Mouse (Mus musculus) layer of hippocampus, postnatal 25 days (tissue): ENCODE measurements around the gene Mis18a. TPM values are rescaled to one million over a fixed set of nuclear protein-coding genes. Genes with fewer than 3 reads are reported as not detected.

Source experiments
- DNase-seq, 2 experiments: peaks; one replicate each; pipeline ENCODE4 v3.0.0; 2022; ENCODE audit warnings: mixed read lengths in 2 of 2, low spot score in 1 of 2; ENCODE audit errors: extremely low spot score in 1 of 2
- total RNA-seq, 2 experiments: library from RNA; stranded (reverse); gene quantifications; 2 replicates each; pipeline ENCODE4 v1.2.3; 2021

Mis18a gene
- total RNA-seq, 2 experiments from 2014 or later: 7.1 to 9.0 TPM

DNA sequence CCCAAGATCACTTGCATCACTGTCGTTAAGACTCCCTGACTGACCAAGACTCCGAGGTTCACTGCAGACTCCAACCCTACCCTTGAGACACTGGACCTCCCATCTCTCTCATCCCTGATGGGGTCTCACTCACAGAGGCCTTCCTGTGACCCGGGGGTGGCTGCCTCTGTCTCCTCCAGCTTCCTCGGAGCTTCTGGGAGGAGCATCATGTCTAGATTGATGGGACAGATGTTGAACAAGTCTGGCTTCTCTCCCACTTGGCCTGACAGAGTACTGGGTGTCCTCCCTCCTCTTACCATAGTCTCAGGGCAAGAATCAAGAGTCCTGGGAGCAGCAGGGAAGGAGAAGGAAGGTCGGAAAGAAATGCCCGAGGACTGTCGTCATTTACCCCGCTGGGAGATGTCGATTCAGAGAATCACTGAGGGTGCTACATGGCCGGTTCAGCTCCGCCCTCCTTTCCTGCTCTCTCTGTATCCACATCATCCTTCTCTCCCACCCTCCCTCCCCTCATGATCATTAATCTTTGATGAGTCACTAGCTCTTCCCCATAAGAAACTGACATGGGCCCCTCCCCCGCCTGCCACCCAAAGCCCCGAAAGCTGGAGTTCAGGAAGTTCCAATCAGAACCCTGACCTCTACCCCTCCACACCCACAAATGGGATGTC, 22.9 kb downstream of the Mis18a start:
- DNase-seq: no peak

DNA sequence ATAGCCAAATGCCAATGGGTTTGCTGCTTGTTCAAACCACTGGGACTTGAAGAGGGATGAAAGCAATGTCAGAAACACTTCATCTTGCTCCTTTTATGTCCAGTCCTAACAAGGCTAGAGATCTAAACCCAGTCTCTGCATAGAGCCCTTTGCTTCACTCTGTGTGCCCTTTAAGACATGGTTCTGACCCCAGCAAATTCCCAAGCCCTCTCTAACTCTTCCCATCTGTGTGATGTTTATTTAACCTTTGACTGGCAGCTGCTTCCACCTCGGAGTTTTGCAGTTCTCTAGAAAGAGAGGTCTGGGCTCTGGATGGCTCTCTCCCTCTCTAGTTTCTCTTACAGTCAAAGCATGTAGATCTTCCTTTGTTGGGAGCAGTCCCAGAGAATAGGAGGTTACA, 23.6 kb downstream of the Mis18a start:
- DNase-seq: no peak

DNA sequence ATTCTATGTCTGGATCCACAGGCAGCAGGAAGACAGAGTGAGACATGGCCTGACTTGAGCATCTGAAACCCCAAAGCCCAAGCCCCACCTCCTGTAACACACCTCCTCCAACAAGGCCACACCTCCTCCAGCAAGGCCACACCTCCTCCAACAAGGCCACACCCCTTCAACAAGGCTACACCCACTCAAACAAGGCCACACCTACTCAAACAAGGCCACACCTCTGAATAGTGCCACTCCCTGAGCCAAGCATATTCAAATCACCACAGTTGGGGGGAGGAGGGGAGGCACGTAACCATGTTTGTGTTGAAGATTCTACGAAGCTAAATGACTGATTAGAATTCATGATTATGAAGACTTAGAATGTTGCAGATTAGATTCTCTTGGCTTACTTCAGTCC, 25.7 kb downstream of the Mis18a start:
- no peak for DNase-seq

DNA sequence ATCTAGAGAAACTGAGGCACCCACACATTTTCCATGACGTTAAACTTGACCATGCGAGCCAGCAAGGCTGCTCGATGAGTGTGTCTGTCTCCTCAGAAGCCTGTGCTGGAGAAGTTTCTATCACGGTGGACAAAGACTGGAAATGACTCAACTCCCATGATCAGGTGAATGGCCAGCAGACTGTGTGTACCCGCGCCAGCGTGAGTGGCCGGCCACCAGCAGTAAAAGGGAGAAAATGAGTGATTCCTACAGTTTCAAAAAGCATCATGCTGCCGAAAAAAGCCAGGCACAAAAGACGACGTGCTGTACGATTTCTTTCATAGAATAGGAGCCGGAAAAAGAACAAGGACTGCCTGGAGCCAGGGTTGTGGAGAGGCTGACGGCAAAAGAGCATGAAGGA, 27.8 kb downstream of the Mis18a start:
- DNase-seq: no peak

DNA sequence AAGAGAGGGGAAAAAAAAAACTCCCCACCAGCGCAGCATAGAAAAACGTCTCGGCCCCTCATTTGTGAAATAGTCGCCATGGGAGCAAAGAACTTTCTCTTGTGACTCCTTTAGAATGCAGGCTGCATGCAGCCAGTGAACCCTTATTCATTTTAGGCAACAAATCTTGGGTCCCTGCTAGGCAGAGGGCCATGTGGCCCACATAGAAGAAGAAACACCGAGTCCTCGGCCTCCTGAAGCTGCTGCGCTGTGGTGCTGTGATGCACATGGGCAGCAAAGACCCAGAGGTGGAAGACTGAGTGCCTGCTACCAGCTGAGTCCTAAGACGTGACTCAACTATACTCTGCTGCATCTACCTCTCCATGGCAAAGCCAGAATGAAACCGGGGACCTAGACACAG, 30.9 kb downstream of the Mis18a start:
- no peak for DNase-seq

DNA sequence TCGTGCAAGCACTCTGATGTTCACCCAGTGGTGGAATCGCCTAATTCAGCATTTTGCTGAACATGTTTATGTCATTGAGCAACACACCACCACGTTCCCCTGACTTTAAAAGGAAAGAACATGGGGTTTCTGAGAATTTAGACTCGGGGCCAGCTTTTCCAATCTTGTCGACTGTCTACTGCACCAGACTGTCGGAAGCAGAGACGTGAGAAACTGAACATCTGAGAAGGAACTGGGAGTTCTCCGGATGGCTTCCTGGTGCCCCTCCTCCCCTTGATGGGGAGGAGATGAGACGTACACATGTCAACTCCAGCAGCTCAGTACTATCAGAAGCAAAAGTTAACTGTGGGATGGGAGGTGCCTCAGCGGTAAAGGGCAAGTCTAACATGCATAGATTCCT, 32.1 kb downstream of the Mis18a start:
- DNase-seq: no peak

DNA sequence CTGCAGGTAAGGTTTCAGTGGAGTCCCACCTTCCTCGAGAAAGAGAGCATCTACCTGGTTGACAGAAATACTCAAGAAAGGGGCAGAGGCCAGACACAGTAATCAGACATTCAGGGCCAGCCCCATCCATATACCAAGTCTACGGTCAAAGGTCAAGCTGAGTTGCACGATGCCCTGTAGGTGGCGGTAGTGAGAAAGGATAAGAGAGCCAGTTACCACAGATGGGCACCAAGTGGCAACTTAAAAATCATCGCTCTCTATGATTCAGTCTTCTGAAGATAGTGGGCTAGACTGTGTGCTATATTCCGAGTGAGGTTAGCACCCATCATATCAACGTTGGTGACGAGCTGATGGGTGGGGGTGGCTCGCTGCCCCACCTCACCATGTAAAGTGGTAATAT, 32.5 kb downstream of the Mis18a start:
- peak in 1 of 2 experiments; percentile 51 for DNase-seq

DNA sequence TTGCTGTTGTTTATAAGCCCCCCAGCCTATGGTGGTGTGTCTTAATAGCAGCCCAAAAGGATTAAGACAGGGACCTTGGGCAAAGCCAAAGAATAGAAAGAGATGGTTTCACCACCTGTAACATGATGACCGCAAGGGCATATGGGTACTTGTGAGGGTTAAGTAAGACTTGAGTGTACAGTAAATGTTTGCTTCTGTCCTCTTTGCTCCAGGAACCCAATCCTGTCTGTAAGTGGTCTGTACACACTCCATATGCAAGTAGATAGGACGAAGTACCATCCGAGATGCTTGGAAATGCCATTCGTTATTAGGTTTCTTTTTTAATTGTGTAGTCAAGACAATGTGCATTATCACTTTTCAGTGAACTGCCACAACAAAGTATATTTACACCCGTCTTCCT, 33.6 kb downstream of the Mis18a start:
- DNase-seq: no peak

DNA sequence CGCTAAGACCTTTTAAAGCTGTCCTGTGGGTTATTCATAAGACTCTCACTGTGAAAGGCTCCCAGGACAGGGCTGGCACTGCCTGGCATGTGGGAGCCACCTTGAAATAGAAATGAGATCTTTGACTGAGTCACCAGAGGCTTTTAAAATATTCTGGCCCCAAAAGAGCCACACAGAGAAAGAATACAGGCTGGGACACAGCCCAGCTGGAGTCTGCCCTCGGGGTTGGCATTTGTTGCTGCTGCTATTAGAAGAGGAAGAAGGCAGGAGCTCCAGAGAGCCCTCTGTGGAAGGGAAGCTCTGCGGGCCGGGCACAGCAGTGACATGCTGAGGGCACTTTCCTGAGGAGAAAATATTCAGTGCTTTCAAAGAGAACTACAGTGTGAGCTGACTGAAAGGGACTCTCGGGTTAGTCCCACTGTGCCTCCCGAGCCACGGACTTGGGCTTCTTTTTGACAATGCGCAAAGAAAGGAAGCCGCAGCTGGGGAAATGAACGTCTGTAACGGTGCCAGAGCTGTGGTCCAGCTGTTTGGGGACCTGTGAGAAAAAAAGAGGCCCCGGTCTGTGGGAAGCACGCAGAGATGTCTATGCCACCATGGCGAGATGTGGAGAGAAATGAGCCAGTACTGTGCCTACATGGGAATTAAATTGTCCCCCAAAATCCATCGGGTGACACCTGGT, 34.4 kb downstream of the Mis18a start:
- DNase-seq: no peak

DNA sequence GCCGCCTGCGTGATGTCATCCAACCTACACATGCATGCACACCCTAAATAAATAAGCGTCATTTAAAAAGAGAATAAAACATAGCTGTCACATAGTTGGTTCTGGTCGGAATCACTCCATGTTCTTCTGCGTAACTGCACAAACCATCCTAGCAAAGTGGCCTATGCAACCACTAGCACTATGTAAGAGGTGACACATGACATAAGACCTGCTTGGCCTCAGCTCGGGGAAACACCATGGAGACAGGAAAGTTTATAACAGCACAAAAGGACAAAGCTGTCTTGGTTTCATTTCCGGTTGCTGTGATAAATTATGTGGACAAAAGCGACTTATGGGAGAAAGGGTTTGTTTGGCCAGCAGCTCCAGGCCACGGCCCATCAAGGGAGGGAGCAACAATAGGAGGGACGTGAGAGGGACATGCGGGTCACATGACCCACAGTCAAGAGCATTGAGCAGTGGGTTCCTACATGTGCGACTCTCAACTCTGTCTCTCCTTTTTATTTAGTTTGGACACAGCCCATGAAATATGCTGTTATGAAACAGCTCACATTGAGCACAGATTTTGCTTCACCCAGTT, 39.4 kb downstream of the Mis18a start:
- DNase-seq: no peak

DNA sequence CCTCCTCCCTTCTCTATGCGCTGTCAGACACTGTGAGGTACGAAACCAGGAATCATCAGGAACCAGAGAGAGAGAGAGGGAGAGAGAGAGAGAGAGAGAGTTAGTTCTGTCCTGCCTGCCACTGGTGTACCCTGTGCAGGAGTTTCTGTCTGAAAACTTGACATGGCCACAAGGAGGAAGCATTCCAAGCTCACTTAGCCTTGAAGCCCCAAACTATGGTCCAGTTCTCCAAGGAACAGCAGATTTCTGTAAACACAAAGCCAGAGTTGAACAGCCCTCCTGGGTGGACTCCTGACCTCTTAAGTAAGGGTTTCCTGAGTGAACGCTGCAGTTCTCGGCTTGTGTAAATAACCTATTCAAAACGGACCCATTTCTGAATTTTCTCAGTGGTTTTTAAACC, 40.2 kb downstream of the Mis18a start:
- DNase-seq: no peak

DNA sequence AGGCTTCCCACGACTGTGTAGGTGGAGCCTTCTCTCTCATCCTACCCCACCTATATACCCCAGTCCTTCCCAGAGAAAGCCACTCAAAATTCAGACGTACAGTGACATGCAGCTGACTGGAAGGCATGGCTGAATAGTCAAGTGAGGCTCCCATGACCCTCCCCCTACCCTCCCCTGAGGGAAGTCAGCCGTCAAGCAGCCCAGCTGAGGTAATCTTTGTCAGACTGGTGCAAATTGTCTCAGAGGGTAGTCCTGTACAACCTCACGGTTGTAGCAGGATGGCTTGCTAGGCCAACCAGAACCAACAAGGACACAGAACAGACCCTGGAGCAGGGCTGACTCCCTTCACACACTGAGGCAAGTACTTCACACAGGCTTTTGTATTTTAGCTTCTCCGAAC, 43.1 kb downstream of the Mis18a start:
- DNase-seq: no peak

DNA sequence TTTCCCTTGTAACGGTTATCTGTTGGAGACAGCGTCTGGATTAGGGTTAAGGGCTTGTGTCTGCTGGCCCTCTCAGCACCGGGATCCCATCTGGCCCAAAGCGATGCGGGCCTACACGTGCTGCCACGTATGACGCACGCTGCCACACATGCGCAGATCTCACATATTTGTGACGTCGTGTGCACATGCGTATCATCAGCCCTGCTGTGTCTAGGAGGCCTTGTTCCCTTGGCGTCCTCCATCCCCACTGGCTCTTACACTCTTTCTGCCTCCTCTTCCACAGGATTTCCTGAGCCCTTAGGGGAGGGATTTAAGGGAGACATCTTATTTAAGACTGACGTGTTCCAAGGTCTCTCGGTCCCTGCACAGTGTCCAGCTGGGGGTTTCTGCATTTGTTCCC, 47.2 kb downstream of the Mis18a start:
- DNase-seq: no peak

DNA sequence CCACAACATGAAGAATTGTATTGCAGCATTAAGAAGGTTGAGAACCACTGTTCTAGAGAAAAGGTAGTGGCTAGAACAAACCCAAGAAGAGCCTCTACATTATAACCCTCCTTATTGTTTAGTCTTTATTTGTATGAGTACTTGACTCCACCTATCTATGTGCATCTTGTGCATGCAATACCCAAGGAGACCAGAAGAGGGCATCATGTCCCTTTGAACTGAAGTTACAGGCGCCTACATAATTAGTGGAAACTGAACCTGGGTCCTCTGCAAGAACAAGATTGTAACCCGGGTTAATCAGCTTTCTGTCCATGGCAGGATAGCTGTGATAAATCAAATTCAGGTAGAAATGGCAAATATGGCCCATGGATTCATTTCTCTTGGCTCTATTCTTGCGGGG, 48.4 kb downstream of the Mis18a start:
- DNase-seq: no peak

DNA sequence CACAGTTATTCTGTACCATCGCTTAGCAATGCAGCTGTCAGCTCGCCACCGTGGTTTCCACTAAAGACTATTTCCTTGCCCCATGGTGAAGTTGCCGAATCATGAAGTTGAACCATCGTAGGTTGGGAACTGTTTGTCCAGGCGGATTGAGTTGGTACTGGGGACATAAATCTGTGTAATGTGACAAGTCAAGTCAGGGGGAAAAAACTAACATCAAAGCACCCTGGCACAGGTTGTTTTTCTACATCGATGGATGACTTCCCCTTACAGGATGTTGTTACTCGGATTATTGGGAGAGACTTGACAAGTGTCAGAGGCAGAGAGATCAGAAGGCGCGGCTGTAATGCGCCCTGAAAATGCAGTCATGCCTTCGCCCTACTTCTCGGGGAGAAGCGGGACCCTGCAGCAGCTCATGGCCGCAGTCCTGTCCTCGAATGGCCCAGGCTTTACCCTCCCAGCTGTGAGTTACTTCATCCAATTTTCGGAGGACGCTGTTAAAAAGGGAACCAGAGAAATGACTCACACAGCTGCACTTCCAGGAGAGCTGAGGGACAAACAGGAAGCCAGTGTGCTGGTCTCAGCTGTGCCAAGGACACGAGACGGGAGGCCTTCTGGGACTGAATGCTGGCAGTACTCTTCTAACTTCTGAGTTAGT, 50.2 kb downstream of the Mis18a start:
- DNase-seq: no peak

DNA sequence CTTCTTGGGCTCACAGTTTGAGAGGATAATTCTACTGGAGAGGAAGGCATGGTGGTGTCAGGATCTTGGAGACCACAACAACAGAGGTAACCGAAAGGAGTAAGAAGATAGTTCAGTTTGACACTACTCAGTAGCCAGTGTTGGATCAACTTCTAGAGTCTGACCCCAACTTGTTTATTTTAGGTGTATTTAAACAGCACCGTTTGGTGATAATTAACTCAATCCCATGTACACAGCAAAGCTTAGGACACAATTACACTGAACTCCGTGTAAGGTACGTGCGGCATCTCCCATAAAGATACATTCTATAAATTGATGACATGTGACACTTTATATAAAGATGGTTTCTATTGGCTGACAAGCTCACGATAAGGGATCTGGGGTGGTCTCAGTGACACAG, 52.6 kb downstream of the Mis18a start:
- no peak for DNase-seq

DNA sequence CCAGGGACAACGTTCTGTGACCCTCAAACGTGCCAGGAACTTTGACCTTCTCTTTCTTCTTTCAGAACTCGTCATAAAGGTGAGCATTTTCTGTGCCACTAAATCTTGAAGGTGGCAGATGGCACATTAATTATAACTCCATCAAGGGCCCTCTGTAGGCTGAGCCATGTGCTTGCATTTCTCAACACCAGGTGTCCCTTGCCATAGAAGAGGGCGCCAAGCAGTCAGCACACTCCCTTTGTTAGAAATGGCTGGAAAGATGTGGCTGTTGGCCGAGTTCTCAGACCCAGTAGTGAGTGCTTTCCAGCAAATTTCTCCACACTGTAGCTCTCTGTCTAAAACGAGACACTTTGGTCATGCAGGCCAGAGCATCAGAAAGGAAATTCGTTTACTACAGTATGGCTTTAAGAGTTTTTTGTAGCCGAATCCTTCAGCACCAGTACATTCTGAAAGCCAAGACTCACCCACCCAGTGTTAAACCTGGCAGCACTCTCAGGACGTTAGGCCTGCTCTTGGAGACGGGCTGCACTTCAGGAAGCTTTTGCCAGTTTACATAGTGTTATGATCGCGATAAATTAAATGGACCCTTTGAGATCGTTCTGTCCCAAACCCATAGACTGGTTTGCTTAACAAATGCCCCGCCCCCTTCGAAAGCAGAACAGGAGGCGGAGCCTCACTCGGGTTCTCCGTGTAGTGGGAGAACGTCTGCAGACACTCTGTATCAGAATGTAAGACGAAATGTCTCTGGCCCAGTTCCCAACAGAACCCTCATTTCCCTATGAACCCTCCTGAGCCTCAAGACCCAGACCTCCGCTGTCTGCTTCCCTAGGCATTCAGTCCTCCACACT, 53.5 kb downstream of the Mis18a start:
- DNase-seq: no peak
